ENCODE assay signal across 28 mouse cellular contexts in genomic region chr17:65953959-65954358, GRCm38 (mm10). TPM values are rescaled to one million over a fixed set of nuclear protein-coding genes. Genes with fewer than 3 reads are reported as not detected.
DNase-seq lines count a peak whose midpoint lies in the region; ATAC-seq and TF ChIP-seq lines count a peak whose summit lies in the region.
"Had no signal": no experiment of that assay in that cellular context is flagged by ENCODE, and none has a peak within 500 bp of the region (broad histone marks: within the 10 kb centered on the region; RNA-seq: fewer than 3 reads in every experiment).

No protein-coding gene starts in this region.

- no peaks in the 10 kb centered on the region for H3K27me3 ChIP-seq in spleen, adult 2 months (ENCODE audit: control insufficient read depth, insufficient read depth, low read length)
- no peaks in the 10 kb centered on the region for H3K27me3 ChIP-seq in G1E (ENCODE audit: insufficient read depth, low read length)
- H3K27me3 ChIP-seq in liver, postnatal 0 days (ENCODE audit: insufficient read depth, low read length), result no peaks in the 10 kb centered on the region
- H3K27me3 ChIP-seq: embryonic facial prominence, embryonic 12.5 days; hindbrain, embryonic 15.5 days; intestine, embryonic 15.5 days; neural tube, embryonic 13.5 days had no signal

- H3K36me3 ChIP-seq in spleen, adult 2 months (ENCODE audit: control insufficient read depth, insufficient read depth, low read length), result no peaks in the 10 kb centered on the region
- H3K36me3 ChIP-seq in G1E (replicated peaks), result peaks cover 5% of the 10 kb centered on the region
- H3K36me3 ChIP-seq in liver, postnatal 0 days (replicated peaks; ENCODE audit: insufficient read depth, low read length), result no peaks in the 10 kb centered on the region
- H3K36me3 ChIP-seq: embryonic facial prominence, embryonic 12.5 days; hindbrain, embryonic 10.5 days; hindbrain, embryonic 15.5 days; intestine, embryonic 15.5 days; neural tube, embryonic 13.5 days had no signal

- H3K4me2 ChIP-seq in liver, postnatal 0 days (ENCODE audit: low read depth, low read length), result no peak overlapping the region
- H3K4me2 ChIP-seq: embryonic facial prominence, embryonic 12.5 days; hindbrain, embryonic 15.5 days; intestine, embryonic 15.5 days; lung, embryonic 14.5 days; midbrain, embryonic 11.5 days; neural tube, embryonic 13.5 days had no signal

- no peak for TF ChIP-seq EP300 in liver, postnatal 0 days (IDR thresholded peaks at IDR 0.05; ENCODE audit: low read depth)

- H3K4me1 ChIP-seq in spleen, adult 2 months (ENCODE audit: control insufficient read depth, insufficient read depth, insufficient read length), result peaks cover 3% of the 10 kb centered on the region; the same call in 1 of the 2 replicates
- H3K4me1 ChIP-seq in G1E (ENCODE audit: insufficient read depth, low read depth, low read length), result peaks cover 80% of the 10 kb centered on the region
- H3K4me1 ChIP-seq in liver, postnatal 0 days (ENCODE audit: insufficient read depth), result peaks cover 8% of the 10 kb centered on the region; the same call in 1 of the 2 replicates

- no peak overlapping the region for H3K9ac ChIP-seq in liver, postnatal 0 days (replicated peaks)
- H3K9ac ChIP-seq: embryonic facial prominence, embryonic 12.5 days; hindbrain, embryonic 15.5 days; intestine, embryonic 15.5 days; liver, embryonic 14.5 days; lung, embryonic 14.5 days; neural tube, embryonic 13.5 days had no signal

- DNase-seq in spleen, adult 2 months (ENCODE audit: low read depth in 1 of 2, low spot score in 2 of 2), result no peak
- no peak for DNase-seq in spleen, postnatal 14 days (ENCODE audit: low spot score in 2 of 2)
- peak; percentile 78 for DNase-seq in CD4-positive helper T cell, adult 2 months (ENCODE audit: low read depth, low spot score)
- DNase-seq in G1E (ENCODE audit: low spot score), result no peak
- DNase-seq in layer of hippocampus, adult 2 months (ENCODE audit: low spot score in 2 of 2), result no peak
- no peak for DNase-seq in liver, postnatal 0 days
- DNase-seq: adrenal gland, adult 8-10 months; cerebellum, adult 8-10 months; embryo, embryonic 11 days; gastrocnemius, postnatal 14 days; heart, postnatal 14 days; kidney, adult 2 months; kidney, postnatal 4 days; liver; lung, embryonic 14.5 days; lung, postnatal 14 days; right cerebral cortex, postnatal 14 days had no signal

- H3K27ac ChIP-seq in spleen, adult 2 months (ENCODE audit: insufficient read depth, low read length), result peak overlapping the region; percentile 49
- H3K27ac ChIP-seq in layer of hippocampus, adult 2 months, result no peak overlapping the region
- no peak overlapping the region for H3K27ac ChIP-seq in liver, postnatal 0 days (ENCODE audit: low read depth)
- H3K27ac ChIP-seq: embryonic facial prominence, embryonic 12.5 days; hindbrain, embryonic 10.5 days; hindbrain, embryonic 15.5 days; intestine, embryonic 15.5 days; liver, embryonic 14.5 days; neural tube, embryonic 13.5 days; stomach, postnatal 0 days had no signal

- TF ChIP-seq CTCF in spleen, adult 2 months (IDR thresholded peaks at IDR 0.05; ENCODE audit: extremely low read depth, insufficient read depth, insufficient read length, insufficient replicate concordance), result no peak
- no peak for TF ChIP-seq CTCF in G1E (IDR thresholded peaks at IDR 0.05; ENCODE audit: low read depth, low read length)
- no peak for TF ChIP-seq CTCF in layer of hippocampus, adult 2 months (conservative IDR thresholded peaks at IDR 0.05)
- no peak for TF ChIP-seq CTCF in liver, postnatal 0 days (IDR thresholded peaks at IDR 0.05; ENCODE audit: low read depth)

- ATAC-seq in G1E (ENCODE audit: extremely low read depth, insufficient number of reproducible peaks, low FRiP score, poor library complexity, severe bottlenecking), result no peak
- peak; percentile 48 for ATAC-seq in inflammation-experienced regulatory T-cells, adult 6 months
- ATAC-seq in liver, postnatal 0 days, result no peak
- ATAC-seq: forebrain, embryonic 14.5 days; intestine, embryonic 15.5 days; midbrain, embryonic 16.5 days had no signal

- peak overlapping the region; percentile 15; the same call in 1 of the 2 replicates for H3K4me3 ChIP-seq in spleen, adult 2 months (ENCODE audit: extremely low read depth, insufficient read depth, insufficient read length)
- H3K4me3 ChIP-seq in G1E (ENCODE audit: low read depth, low read length), result peak overlapping the region; percentile 48; the same call in 1 of the 2 replicates
- H3K4me3 ChIP-seq in layer of hippocampus, adult 2 months, result no peak overlapping the region
- H3K4me3 ChIP-seq in liver, postnatal 0 days (ENCODE audit: low read depth, low read length), result no peak overlapping the region
- H3K4me3 ChIP-seq: embryonic facial prominence, embryonic 12.5 days; hindbrain, embryonic 10.5 days; hindbrain, embryonic 15.5 days; intestine, embryonic 15.5 days; neural tube, embryonic 13.5 days had no signal

- no peaks in the 10 kb centered on the region for H3K9me3 ChIP-seq in G1E (replicated peaks)
- no peaks in the 10 kb centered on the region for H3K9me3 ChIP-seq in liver, postnatal 0 days (ENCODE audit: low read length)
- H3K9me3 ChIP-seq: embryonic facial prominence, embryonic 12.5 days; hindbrain, embryonic 10.5 days; hindbrain, embryonic 15.5 days; intestine, embryonic 15.5 days; neural tube, embryonic 13.5 days had no signal

- WGBS in spleen, adult 2 months, result 46% methylated on average over 4 of the region's 4 CpGs
- 48% methylated on average over 4 of the region's 4 CpGs for WGBS in liver, postnatal 0 days (ENCODE audit: insufficient replicate concordance)

- TF ChIP-seq POLR2A in spleen, adult 2 months (IDR thresholded peaks at IDR 0.05; ENCODE audit: low read depth, low read length), result no peak

RNA-seq across cellular contexts. Expression of gene Twsg1, which starts 2.9 kb away (rescaled TPM):
- 12.9 and 17.3 TPM in 2 replicates for polyA plus RNA-seq in spleen, adult 2 months (2012; rRNA removed)
- total RNA-seq in G1E (2014; fragmentation: Nextera tagmentation) (45.0 and 46.0 TPM in 2 replicates), G1E (2017) (27.5 and 28.8 TPM in 2 replicates)
- 24.2 and 31.6 TPM in 2 replicates for polyA plus RNA-seq in G1E (2012)
- 10 to 100 TPM; 18.6 to 22.8 (median 22.1) TPM for polyA plus RNA-seq in inflammation-experienced regulatory T-cells, adult 6 months (2017; shearing (Covaris generic))
- total RNA-seq in layer of hippocampus, adult 2 months (2021), result 10 to 100 TPM; 25.0 to 29.9 TPM
- polyA plus RNA-seq in liver, postnatal 0 days (2015; fragmentation: Nextera tagmentation; extraction: Ambion mirVana), result 16.8 and 19.4 TPM in 2 replicates

Comparison
In these comparisons a context has a peak if more than half of its experiments do, and no peak if none do; other contexts are left out.
1. H3K4me3 ChIP-seq: peak in spleen, adult 2 months (single experiment) and G1E (single experiment); none in layer of hippocampus, adult 2 months (single experiment) and liver, postnatal 0 days (single experiment).